Mouse (Mus musculus): Measurements from ENCODE around the gene Atp5f1.
"Not testable (repeated sequence)": the region's sequence is repeated elsewhere in the genome, so short reads cannot be mapped to it uniquely, and the experiment has no call there.

The Atp5f1 gene

DNA sequence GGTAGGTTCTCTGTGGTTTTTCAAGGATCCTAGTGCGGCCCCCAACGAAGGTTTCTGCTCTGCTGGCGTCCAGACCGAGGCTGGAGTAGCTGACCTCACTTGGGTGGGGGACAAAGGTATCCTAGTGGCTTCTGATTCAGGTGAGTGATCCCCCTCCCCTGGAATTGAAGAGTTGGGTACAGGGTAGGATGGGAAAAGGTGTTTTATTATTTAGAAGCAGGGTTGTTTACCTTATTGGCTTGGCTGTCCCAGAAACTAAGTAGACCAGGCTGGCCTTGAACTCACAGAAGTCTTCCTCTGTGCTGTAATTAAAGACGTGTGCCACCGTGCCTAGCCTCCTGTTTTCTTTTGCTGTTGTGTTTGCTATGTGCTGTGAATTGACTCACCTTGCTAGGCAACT, at the start of gene Atp5f1:
TSS of gene Atp5f1 (minus strand) at position 101 of the 400 bp plus-strand sequence.
- no peak for DNase-seq (ENCODE audit: extremely low spot score)

- not testable (repeated sequence) for DNase-seq (ENCODE audit: extremely low spot score)
These were observed 43.5 kb upstream of the Atp5f1 start for GRCm38 (mm10) chr3:106003360-106003759.

GRCm38 (mm10) chr3:106001416-106002370, 41.8 kb upstream of the Atp5f1 start:
- DNase-seq (ENCODE audit: extremely low spot score): peak; percentile 52

GRCm38 (mm10) chr3:106000707-106001375, 40.9 kb upstream of the Atp5f1 start:
- DNase-seq (ENCODE audit: extremely low spot score): no peak

GRCm38 (mm10) chr3:105994730-105995129, 34.8 kb upstream of the Atp5f1 start:
- DNase-seq (ENCODE audit: extremely low spot score): no peak

- DNase-seq (ENCODE audit: extremely low spot score): peak; percentile 41
These were observed 31.9 kb upstream of the Atp5f1 start for GRCm38 (mm10) chr3:105991653-105992283.

DNA sequence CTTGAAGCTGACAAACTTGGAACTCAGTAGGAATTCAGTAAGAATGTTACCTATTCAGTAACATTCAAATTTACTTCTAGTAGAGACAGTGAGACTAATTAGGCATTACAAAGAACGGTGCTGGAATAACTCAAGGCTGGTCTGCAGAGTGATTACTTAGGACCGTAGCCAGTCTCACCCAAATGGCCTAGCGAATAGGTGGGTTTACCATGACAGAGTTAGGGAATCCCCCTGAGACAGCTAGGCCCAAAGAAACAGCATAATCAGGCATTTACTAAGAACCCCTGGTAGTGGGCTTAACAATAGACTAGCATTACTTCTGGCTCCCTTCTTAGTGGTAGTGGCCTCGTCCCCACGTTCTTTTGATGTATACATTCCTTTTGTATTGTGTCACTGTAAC, 29.7 kb upstream of the Atp5f1 start:
- not testable (repeated sequence) for DNase-seq (ENCODE audit: extremely low spot score)

DNA sequence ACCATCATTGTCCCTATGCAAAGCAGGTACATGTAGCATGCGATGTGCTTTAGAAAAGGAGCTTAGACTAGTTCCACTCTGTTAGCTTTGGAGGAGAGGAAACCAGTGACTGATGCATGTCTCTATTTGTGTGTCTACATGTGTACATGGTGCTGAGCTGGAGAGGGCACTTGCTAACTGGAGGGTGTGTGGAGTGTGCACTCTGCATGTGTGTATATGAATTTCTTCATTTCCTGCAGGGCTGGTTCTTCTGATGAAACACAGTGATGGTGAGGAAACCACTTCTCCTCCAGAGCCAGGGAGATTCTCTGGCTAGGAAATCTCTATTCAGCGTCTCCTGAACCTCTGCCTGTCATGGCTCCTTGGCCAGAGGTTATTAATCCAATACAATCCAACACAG, 14.3 kb upstream of the Atp5f1 start:
- no peak for DNase-seq (ENCODE audit: extremely low spot score)

GRCm38 (mm10) chr3:105973411-105973810, 13.5 kb upstream of the Atp5f1 start, which contains the start of gene Ovgp1:
Gene Ovgp1 (plus strand): TSS chr3:105973711.
- DNase-seq (ENCODE audit: extremely low spot score): no peak

DNA sequence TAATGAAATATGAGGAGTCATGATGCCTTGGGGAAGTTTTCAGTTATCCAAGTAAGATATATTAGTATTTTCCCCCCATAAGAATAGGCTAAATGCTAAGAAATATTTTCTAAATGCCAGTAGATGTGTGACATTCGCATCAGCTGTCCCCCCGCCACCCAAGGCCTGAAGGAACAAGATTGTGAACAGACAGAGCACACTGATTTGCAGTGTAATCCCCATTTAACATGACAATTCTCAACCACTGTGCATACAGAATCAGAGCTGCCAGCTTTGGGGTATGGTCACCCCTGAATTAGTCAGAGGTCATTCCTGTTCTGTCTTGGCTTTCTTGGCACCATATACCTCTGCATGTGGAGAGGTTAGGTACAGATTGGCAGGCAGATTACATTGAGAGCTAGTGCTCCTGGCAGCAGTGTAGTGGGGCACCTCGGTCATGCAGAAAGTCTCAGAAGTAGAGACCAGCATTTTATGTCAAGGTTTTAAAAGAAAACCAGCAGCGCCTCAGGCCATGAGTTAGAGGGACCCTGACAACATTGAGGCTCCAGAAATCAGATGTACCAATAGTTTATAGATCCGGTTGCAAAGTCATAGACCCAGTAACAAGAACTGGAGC, 12.0 kb upstream of the Atp5f1 start:
- no peak for DNase-seq (ENCODE audit: extremely low spot score)

DNA sequence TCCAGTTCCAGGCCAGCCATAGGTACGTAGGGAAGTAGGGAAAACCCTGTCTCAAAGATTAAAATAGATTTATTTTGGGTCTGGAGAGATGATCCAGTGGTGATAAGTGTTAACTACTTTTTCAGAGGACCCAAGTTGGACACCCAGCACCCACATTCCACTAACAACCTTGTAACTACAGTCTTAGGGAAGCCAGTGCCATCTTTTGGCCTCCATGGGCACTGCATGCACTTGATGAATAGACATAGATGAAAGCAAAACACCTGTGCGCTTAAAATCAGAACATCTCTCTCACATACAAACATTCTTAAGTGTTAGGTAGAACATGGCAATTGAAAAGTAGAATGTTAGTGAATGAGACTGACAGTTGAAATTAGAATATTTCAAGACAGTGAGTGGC, 801 bp upstream of the Atp5f1 start:
- DNase-seq (ENCODE audit: extremely low spot score): no peak

- DNase-seq (ENCODE audit: extremely low spot score): no peak
These were observed 314 bp downstream of the Atp5f1 start for GRCm38 (mm10) chr3:105959585-105959984.

- DNase-seq (ENCODE audit: extremely low spot score): peak; percentile 100
These were observed 822 bp downstream of the Atp5f1 start, which contains the start of gene Wdr77 for GRCm38 (mm10) chr3:105958974-105959580. Gene Wdr77 (plus strand): TSS chr3:105959369.

DNA sequence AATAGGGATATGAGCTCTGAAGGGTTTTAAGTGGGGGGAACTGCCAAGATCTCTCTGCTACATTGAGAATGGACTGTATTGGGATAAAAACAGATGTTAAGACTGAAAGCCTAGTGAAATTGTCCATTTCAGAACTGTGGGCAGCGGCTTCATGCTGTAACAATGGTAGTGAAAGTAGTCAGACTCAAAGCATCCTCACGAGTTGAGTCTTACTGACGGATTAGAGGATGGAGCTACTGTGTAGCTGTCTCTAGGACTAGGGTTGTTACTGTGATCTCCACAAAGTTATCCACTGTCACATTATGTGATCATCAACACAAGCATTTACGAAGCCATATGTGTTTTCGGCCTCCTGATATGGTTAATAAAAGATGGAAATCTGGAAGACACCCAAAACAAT, 1.7 kb downstream of the Atp5f1 start:
- no peak for DNase-seq (ENCODE audit: extremely low spot score)

DNA sequence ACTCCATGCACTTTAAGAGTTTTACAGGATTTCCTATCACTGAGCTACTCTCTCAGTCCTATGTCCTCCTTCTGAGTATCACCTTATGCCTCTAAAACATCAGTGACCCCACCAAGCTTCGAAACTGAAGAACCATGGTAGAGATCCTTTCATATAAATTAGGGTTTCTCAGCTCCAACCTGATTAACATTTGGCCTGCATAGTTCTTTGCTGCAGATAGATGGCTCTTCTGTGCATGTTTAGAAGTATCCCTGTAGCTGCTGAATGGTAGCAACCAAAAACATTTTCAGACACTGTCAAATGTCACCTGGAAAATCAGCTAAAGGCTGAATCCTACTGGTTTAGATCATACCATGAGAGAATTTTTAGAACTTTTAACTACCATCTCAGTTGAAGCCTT, 2.7 kb downstream of the Atp5f1 start:
- no peak for DNase-seq (ENCODE audit: extremely low spot score)

- DNase-seq (ENCODE audit: extremely low spot score): no peak
These were observed 8.6 kb downstream of the Atp5f1 start for GRCm38 (mm10) chr3:105951348-105951747.

GRCm38 (mm10) chr3:105936111-105936510, 23.8 kb downstream of the Atp5f1 start:
- no peak for DNase-seq (ENCODE audit: extremely low spot score)

- no peak for DNase-seq (ENCODE audit: extremely low spot score)
These were observed 24.9 kb downstream of the Atp5f1 start for GRCm38 (mm10) chr3:105935033-105935432.

DNA sequence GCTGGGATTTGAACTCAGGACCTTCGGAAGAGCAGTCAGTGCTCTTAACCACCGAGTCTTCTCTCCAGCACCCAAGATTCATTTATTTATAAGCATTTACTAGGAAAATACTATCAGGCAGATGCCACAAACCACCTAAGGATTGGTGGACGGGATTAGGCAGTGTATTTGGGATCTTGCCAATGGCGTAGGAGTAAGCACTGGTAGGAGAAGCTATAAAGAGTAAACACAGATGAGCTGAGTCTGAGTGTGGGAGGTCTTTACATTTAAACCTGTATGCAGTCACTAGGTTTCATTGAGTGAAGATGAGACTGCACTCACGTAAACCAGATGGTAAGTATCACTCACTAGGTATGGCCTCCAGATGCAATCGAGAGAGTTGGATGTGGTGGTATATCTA, 26.0 kb downstream of the Atp5f1 start:
- DNase-seq (ENCODE audit: extremely low spot score): no peak

GRCm38 (mm10) chr3:105932240-105933071, 27.4 kb downstream of the Atp5f1 start, which contains the start of gene I830077J02Rik:
Gene I830077J02Rik (minus strand): TSS chr3:105932664.
- no peak for DNase-seq (ENCODE audit: extremely low spot score)

Data from embryo, embryonic 9.5 days (tissue).